Mouse (Mus musculus) G1E (cell line): Measurements from ENCODE around the gene Mdm2. TPM values are rescaled to one million over a fixed set of nuclear protein-coding genes. Genes with fewer than 3 reads are reported as not detected.
A peak's percentile ranks its signal among the peaks of the same experiment; 100 is the strongest.
"Not testable (repeated sequence)": the region's sequence is repeated elsewhere in the genome, so short reads cannot be mapped to it uniquely, and the experiment has no call there.

Source experiments
- ATAC-seq: 2 replicates; pipeline ENCODE4 v1.8.0; 2016; ENCODE audit warnings: mild to moderate bottlenecking; ENCODE audit not compliant: insufficient number of reproducible peaks, poor library complexity, low FRiP score, severe bottlenecking; ENCODE audit errors: extremely low read depth
- DNase-seq: peaks from one replicate; pipeline ENCODE4 v3.0.0; 2012; ENCODE audit warnings: low spot score
- H3K27me3 ChIP-seq: 2 replicates; pipeline ENCODE4 v1.6.1; 2012; ENCODE audit warnings: mild to moderate bottlenecking, low read length, inconsistent platforms; ENCODE audit not compliant: insufficient read depth
- H3K36me3 ChIP-seq: replicated peaks from 2 replicates; pipeline ENCODE3; 2012; ENCODE audit warnings: mild to moderate bottlenecking, inconsistent platforms
- H3K4me1 ChIP-seq: 2 replicates; pipeline ENCODE4 v1.6.1; 2012; ENCODE audit warnings: low read depth, low read length, inconsistent platforms, mixed read lengths; ENCODE audit not compliant: insufficient read depth
- H3K4me3 ChIP-seq: 2 replicates; pipeline ENCODE4 v1.5.1; 2012; ENCODE audit warnings: low read depth, mild to moderate bottlenecking, inconsistent platforms, low read length, moderate library complexity, mixed read lengths
- H3K9me3 ChIP-seq: replicated peaks from 2 replicates; pipeline ENCODE4 v1.6.1; 2012; ENCODE audit warnings: inconsistent platforms
- CTCF ChIP-seq: IDR thresholded peaks from 2 replicates; pipeline ENCODE4 v1.5.1; 2012; ENCODE audit warnings: low read depth, low read length, inconsistent platforms, mixed read lengths
- GATA1 ChIP-seq: IDR thresholded peaks from 2 replicates; pipeline ENCODE4 v1.6.1; 2012; ENCODE audit warnings: borderline replicate concordance, low read length, inconsistent platforms, mixed read lengths
- GATA2 ChIP-seq: IDR thresholded peaks from 2 replicates; pipeline ENCODE4 v1.6.1; 2012; ENCODE audit warnings: low read depth, low read length, inconsistent platforms, borderline replicate concordance
- POLR2AphosphoS5 ChIP-seq: IDR thresholded peaks from 2 replicates; pipeline ENCODE4 v1.6.1; 2012; ENCODE audit warnings: low read depth, low read length, inconsistent platforms; ENCODE audit not compliant: insufficient replicate concordance
- TAL1 ChIP-seq: conservative IDR thresholded peaks from 2 replicates; pipeline ENCODE4 v1.6.1; 2012; ENCODE audit warnings: low read depth, low read length, inconsistent platforms, mixed read lengths
- polyA plus RNA-seq: library from polyadenylated mRNA; stranded (reverse); fragments of >175 nt; gene quantifications from 2 replicates; pipeline ENCODE4 v1.2.3, GENCODE M21; 2012
- total RNA-seq, 2 experiments: library from RNA; stranded (forward) in 1 of 2; stranded (reverse) in 1 of 2; fragments of 200-1000 nt in 1 of 2; fragments of >200 nt in 1 of 2; fragmentation: Nextera tagmentation in 1 of 2; gene quantifications; 2 replicates each; pipeline ENCODE4 v1.2.3; 2014 to 2017

Mdm2 gene
- total and polyA plus RNA-seq, 3 experiments = 41.3 to 153 (median 97.1) TPM

GRCm38 (mm10) chr10:117708856-117709255 lies 1.7 kb downstream of the Mdm2 start:
- Histone ChIP-seq H3K36me3 (peaks cover 42% of the 10 kb centered on the region), H3K4me3 (peak overlapping the region; percentile 88), H3K9me3 (no peaks in the 10 kb centered on the region), H3K4me1 (peaks cover 38% of the 10 kb centered on the region), H3K27me3 (no peaks in the 10 kb centered on the region)
- TF ChIP-seq POLR2AphosphoS5 (no peak), CTCF (no peak), GATA2 (no peak), GATA1 (no peak), TAL1 (no peak)
- DNase-seq (peak; percentile 33), ATAC-seq (peak; percentile 29; the same call in 1 of the 2 replicates)

GRCm38 (mm10) chr10:117708376-117708775 lies 2.2 kb downstream of the Mdm2 start:
- TF ChIP-seq POLR2AphosphoS5 (no peak), CTCF (no peak), GATA1 (no peak), TAL1 (no peak), GATA2 (no peak)
- DNase-seq = no peak
- Histone ChIP-seq H3K27me3 (no peaks in the 10 kb centered on the region), H3K9me3 (no peaks in the 10 kb centered on the region), H3K4me3 (no peak overlapping the region; the same call in 1 of the 2 replicates), H3K36me3 (peaks cover 46% of the 10 kb centered on the region), H3K4me1 (peaks cover 38% of the 10 kb centered on the region)
- ATAC-seq = no peak

GRCm38 (mm10) chr10:117707114-117707838 lies 3.3 kb downstream of the Mdm2 start:
- no peak for TF ChIP-seq TAL1
- no peak for TF ChIP-seq GATA1
- no peak for TF ChIP-seq GATA2
- TF ChIP-seq CTCF = no peak
- ATAC-seq (no peak), DNase-seq (no peak)
- H3K27me3 ChIP-seq = no peaks in the 10 kb centered on the region
- peak overlapping the region; percentile 17; the same call in 1 of the 2 replicates for H3K4me3 ChIP-seq
- no peaks in the 10 kb centered on the region for H3K9me3 ChIP-seq
- H3K4me1 ChIP-seq = peaks cover 36% of the 10 kb centered on the region
- H3K36me3 ChIP-seq = peaks cover 56% of the 10 kb centered on the region

GRCm38 (mm10) chr10:117706440-117706839 lies 4.1 kb downstream of the Mdm2 start:
- TF ChIP-seq POLR2AphosphoS5 = no peak
- no peak for TF ChIP-seq CTCF
- Histone ChIP-seq H3K36me3 (peaks cover 64% of the 10 kb centered on the region), H3K4me3 (no peak overlapping the region; the same call in 1 of the 2 replicates), H3K4me1 (peaks cover 28% of the 10 kb centered on the region), H3K9me3 (no peaks in the 10 kb centered on the region), H3K27me3 (no peaks in the 10 kb centered on the region)
- no peak for ATAC-seq
- DNase-seq = no peak

GRCm38 (mm10) chr10:117705806-117706205 lies 4.8 kb downstream of the Mdm2 start:
- Histone ChIP-seq H3K9me3 (no peaks in the 10 kb centered on the region), H3K4me1 (peaks cover 23% of the 10 kb centered on the region), H3K27me3 (no peaks in the 10 kb centered on the region), H3K4me3 (no peak overlapping the region), H3K36me3 (peaks cover 69% of the 10 kb centered on the region)
- DNase-seq = no peak
- ATAC-seq = no peak
- no peak for TF ChIP-seq POLR2AphosphoS5
- TF ChIP-seq GATA1 = no peak

- H3K9me3 ChIP-seq = no peaks in the 10 kb centered on the region
- TF ChIP-seq GATA2 = no peak
- no peak for TF ChIP-seq CTCF
- TF ChIP-seq POLR2AphosphoS5 = no peak
- no peak for TF ChIP-seq TAL1
- no peak for TF ChIP-seq GATA1
- no peak overlapping the region for H3K4me3 ChIP-seq
- H3K4me1 ChIP-seq = peaks cover 23% of the 10 kb centered on the region
- H3K36me3 ChIP-seq = peaks cover 78% of the 10 kb centered on the region
- no peak for DNase-seq
- no peaks in the 10 kb centered on the region for H3K27me3 ChIP-seq
- no peak for ATAC-seq
Observed at GRCm38 (mm10) chr10:117704964-117705335, 5.6 kb downstream of the Mdm2 start.

- ATAC-seq, H3K27me3 ChIP-seq, H3K4me3 ChIP-seq, DNase-seq, H3K9me3 ChIP-seq: not testable (repeated sequence)
- peaks cover 23% of the 10 kb centered on the region for H3K4me1 ChIP-seq
- peaks cover 83% of the 10 kb centered on the region for H3K36me3 ChIP-seq
Observed at GRCm38 (mm10) chr10:117704314-117704963, 6.1 kb downstream of the Mdm2 start.
